Mouse (Mus musculus) embryo, embryonic 9.5 days (tissue): ENCODE data around the gene Tmem106c.

Experiments used
- DNase-seq: peaks from one replicate; pipeline ENCODE4 v3.0.0-alpha.2; 2017; ENCODE audit errors: extremely low spot score

Tmem106c gene

DNA sequence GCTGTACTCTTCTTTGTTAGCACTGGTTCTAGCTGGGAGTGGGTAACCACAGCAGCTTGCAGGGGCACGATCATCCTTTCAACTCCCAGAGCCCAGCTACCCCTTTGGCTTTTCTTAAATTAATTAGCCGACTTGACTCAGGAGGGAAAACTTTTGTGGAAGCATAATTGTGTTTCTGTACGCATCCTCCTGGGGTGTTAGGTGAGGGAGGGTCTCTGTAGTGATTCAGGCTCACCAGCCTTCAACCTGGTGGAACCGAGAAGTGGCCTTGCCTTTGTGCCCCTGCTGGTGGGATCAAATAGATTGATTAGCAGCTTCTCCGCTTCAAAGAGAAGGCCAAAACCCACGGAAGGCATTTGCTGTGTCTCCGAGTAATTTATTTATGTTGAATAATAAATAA lies 36.0 kb downstream of the Tmem106c start:
- DNase-seq: peak; percentile 37

DNA sequence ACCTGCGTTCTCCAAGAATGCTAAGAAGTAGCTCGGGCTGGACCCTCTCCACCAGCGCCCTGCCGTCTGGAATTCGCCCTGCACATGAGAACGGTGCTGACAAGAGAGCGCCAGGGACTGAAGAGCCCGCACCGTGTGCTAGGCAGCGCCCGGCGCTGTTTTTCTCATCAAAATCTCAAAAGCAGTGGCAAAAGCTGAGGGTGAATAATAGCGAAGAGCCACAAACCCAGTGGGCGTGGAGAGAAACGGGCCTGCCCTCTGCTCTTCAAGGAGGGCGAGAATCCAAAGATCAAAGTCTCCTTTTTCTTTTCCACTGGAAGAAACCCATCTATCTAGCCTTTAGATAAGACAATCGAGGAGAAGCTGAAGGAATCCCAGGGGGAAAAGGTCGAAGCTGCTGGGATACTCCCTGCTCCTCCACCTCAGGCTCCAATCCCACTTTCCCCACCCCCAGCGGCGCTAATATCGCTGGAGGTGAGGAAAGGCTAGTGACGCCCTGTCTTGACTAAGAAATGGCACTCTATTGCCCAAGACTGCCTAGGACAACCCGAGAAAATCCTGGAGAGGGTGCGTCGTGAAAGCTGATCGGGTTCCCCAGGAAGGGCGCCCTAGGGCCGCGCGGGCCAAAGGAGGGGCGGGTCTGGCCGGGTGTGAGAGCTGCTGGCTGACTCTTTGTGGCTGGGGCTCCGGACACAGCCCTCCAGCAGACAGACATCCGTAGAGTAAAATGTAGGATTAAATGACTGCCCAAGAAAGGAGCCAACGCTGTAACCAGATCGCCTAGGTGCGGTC lies 37.5 kb downstream of the Tmem106c start:
- peak; percentile 75 for DNase-seq

DNA sequence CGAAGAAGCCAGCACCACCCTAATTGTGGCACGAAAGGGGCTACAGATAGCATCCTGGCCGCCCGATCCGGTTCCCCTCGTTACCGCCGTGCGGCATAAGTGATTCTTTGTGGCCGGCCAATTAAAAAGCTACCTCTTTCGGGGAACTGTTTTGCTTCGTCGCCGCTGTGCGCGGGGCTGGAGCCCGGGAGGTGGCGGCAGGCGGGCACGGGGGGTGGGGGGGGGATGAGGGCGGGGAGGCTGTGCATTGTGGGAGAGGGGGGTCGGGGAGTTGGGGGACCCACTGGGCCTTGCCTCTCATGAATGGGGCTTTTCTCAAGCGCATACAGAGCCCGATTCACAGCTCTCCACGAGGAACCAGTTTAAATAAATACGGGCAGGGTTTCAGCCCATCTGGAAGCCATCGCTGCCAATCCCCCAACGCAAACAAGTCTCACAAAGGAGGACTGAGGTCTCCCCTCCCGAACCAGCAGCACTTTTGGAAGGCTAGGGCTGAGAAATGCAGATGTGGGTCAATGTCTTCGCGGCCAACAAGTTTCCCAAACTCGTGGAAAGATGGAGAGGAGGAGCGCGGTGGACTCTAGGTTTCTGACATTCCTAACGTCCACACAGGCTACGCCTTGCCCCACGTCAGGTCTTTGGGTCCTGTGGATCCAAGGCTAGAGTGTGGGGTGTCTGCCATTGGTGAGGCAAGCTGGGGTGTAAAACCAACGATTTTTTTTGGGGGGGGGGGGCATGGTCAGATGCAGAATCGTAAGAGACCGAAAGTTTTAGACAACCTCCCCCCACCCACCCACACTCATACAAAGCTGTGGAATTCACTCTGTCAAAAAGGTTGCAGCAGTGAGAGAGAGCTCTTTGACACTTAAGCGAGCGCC lies 38.4 kb downstream of the Tmem106c start:
- DNase-seq: peak; percentile 79

DNA sequence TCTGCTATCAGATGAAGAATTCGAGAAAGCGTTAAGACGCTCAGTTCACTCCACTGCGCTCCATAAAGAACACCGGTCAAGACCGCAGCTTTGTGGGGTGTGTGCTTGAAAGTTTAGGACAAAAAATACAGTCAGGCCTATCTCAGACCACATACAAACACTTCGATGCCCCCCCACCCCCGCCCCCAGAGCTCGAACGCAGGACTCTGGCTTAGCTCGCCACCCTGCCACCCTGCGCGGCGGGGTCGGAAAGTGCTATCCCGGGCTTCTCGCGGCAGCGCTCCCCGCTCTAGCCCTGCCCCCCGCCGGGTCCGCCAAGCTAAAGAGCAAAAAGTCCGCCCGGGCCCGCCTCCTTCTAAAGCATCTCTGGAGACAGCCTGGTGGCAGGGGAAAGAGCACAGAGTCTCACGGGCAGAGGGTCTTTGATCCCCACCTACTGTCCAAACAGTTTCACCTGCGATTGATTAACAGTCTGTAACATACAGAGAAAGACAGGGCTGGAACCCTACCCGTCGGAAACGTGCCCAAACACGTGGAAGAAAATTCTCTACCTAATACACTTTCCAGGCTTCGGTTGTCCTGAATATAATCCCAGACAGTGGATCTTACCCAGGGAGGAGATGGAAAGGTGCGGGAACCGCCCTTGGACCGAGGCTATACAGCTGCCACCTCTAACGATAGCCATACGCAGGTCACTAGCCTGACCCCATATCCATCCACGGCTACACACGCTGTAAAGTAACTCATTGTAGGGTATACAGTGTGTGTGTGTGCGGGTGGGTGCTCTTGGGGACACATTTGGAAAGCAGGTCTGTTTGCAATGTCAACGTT lies 39.2 kb downstream of the Tmem106c start:
- peak; percentile 75 for DNase-seq

DNA sequence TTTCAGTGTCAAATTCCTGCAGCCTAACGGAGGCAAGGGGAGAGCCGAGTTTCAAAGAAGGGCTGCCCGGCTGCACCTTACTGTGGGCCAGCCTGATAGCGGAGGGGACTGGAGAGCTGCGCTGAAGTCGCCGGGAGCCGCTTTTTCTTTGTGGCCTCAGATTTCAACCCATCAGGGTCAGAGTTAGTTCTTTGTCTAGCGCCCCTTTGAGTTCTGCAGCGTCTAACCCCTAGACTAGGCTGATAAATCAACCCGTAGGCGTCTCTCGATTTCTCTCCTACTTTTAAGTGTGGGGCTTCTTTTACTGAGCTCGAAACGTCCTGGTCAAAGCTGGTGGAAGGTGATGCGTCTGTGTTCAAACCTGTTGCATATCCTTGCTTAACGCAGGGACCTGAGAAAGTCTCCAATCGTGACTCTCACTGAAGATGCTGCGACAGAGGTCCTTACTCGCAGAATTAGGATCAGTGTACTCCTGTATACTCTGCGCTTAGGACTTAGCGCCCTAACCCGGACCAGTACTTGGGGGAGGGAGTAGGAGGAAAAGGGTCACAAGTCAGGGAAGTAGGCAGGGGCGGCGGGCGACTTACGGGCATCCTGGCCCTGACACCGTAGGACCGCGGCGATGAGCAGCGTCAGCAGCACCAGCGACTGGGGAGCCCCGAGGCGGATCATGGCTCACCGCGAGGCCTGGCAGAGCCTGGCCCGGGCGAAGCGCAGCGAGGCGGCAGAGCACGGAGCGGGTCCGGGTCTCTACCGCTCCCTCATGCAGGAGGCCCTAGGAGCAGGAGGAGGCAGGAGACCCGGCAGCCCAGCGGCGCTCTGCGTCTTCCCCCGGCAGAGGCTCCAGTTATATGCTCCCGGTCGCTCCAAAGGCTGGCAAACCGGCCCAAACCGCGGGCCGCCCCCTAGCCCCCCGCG lies 40.1 kb downstream of the Tmem106c start, which contains the start of gene Col2a1:
TSS of gene Col2a1 (minus strand) at position 874 of the 918 bp plus-strand sequence.
- DNase-seq: peak; percentile 90

DNA sequence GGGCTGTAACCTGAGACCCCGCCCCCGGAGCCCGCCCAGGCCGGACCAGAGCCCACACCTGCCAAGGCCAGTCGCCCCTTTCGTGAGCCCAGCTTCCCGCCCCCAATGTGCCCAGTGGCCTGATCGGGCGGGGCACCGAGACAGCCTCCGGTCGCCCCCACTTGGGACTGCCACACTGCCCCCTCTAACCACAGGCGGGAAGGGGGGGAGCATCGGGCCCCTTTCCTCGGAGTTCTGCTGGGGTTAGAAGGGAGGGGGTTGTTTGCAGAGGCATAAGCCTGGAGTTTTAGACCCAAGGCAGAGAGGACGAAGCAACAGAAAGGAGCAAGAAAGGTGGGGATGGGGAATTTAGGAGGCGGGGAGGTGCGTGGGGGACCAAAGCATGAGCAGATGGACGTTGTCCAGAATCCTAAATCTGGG lies 40.8 kb downstream of the Tmem106c start:
- DNase-seq: no peak

DNA sequence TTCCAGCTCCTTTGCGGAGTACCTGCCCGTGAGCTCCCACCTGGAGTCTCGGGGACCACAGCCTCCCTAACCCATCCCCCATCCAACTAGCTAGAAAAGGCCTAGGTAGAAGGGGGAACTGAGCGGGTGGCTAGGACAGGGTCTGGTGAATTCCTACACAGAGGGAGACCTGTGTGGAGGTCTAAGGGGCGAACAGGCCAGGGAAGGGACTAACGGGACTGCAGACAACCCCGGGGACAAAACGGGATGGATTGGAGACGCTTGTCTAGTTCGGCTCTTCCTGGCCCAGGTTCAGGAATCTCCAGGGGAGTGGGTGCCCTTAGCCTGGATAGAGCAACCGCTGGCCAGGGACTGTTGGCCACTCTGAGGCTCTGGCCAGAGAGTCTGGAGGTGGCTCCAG lies 41.2 kb downstream of the Tmem106c start:
- no peak for DNase-seq

DNA sequence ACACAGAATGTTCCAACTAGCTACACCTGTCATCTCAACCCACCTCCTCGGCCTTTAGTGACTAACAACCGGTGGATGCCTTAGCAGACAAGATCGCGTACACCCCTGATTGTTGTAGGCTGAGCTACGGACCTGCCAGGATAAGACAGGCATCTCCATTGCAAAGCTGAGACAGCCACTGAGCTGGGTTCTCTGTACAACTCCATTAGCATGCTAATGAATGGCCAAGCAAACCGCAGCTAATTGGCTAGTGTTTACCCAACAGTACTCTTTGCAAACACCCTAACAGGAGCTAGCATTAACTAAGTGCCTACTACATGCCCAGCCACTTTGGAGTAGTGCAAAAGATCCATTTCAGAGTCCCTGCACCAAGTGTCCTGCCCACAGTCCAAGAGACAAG lies 48.8 kb downstream of the Tmem106c start:
- no peak for DNase-seq

DNA sequence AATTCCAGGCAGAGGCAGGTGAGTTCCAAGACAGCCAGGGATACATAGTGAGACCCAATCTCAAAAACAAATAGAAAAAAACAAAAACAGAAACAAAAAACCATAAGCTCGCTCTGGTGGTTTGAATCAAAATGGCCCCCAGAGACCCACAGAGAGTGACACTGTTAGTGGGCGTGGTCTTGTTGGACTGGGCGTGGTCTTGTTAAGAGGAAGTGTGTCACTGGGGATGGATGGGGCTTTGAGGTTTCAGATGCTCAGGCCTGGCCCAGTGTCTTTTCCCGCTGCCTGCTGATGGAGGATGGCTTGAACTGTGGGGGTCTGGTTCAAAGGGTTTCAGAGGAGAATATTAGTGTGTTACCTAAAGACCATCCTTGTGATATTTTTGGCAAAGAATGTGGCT lies 53.9 kb downstream of the Tmem106c start:
- DNase-seq: no peak

DNA sequence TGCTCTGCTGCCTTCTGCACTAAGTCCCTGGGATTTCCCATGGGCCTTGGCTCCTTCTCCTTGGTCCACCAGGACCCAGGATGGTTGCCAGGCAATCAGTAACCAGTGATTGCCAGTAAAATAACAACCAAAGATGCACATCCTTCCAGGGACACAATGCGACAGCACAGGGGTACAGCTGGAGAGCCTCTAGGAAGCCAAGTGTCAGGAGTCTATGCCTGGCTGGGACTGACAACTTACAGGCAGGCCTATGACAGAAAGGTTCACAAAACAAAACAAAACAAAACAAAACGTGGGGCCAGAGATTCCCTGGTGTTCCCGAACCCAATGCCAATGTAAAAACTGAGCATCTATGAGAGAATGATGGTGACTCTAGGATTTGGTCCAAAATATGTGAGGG lies 55.0 kb downstream of the Tmem106c start:
- no peak for DNase-seq
